Comparison of ENCODE assay signal across 24 mouse cellular contexts in genomic region chr14:106217681-106218080, GRCm38 (mm10).
"Had no signal": no experiment of that assay in that cellular context is flagged by ENCODE, and none has a peak within 500 bp of the region (broad histone marks: within the 10 kb centered on the region; RNA-seq: fewer than 3 reads in every experiment).

No protein-coding gene starts in this region.

- ATAC-seq: forebrain, postnatal 0 days; hindbrain, postnatal 0 days; intestine, embryonic 16.5 days had no signal

- H3K27ac ChIP-seq: gastrocnemius, adult 2 months; heart, embryonic 10.5 days; hindbrain, embryonic 13.5 days; hindbrain, embryonic 15.5 days; hindbrain, postnatal 0 days; layer of hippocampus, adult 2 months; left cerebral cortex, adult 2 months; limb, embryonic 13.5 days; limb, embryonic 15.5 days had no signal

- H3K27me3 ChIP-seq: heart, embryonic 12.5 days; hindbrain, embryonic 13.5 days; hindbrain, embryonic 15.5 days; limb, embryonic 13.5 days; limb, embryonic 15.5 days had no signal

- DNase-seq: forebrain, postnatal 0 days; gastrocnemius, adult 2 months; gastrocnemius, postnatal 10 days; gastrocnemius, postnatal 25 days; heart, adult 18-20 months; heart, postnatal 10 days; heart, postnatal 36 days; kidney, adult 11 months; kidney, adult 2 months; kidney, adult 9 months; kidney, postnatal 10 days; kidney, postnatal 25 days; kidney, postnatal 4 days; left cerebral cortex, postnatal 4 days had no signal

- H3K9ac ChIP-seq: forebrain, postnatal 0 days; heart, embryonic 12.5 days; hindbrain, embryonic 13.5 days; hindbrain, embryonic 15.5 days; limb, embryonic 13.5 days; limb, embryonic 15.5 days had no signal

- H3K4me3 ChIP-seq: gastrocnemius, adult 2 months; heart, embryonic 10.5 days; heart, embryonic 12.5 days; hindbrain, embryonic 13.5 days; hindbrain, embryonic 15.5 days; layer of hippocampus, adult 2 months; left cerebral cortex, adult 2 months; limb, embryonic 13.5 days; limb, embryonic 15.5 days had no signal

- H3K36me3 ChIP-seq: heart, embryonic 10.5 days; heart, embryonic 12.5 days; hindbrain, embryonic 13.5 days; hindbrain, embryonic 15.5 days; limb, embryonic 13.5 days; limb, embryonic 15.5 days had no signal

- H3K9me3 ChIP-seq: heart, embryonic 10.5 days; heart, embryonic 12.5 days; hindbrain, embryonic 13.5 days; hindbrain, embryonic 15.5 days; limb, embryonic 13.5 days; limb, embryonic 15.5 days had no signal

- H3K4me1 ChIP-seq: heart, embryonic 10.5 days; hindbrain, embryonic 13.5 days; hindbrain, embryonic 15.5 days; limb, embryonic 13.5 days; limb, embryonic 15.5 days had no signal

- H3K4me2 ChIP-seq: heart, embryonic 12.5 days; hindbrain, embryonic 13.5 days; hindbrain, embryonic 15.5 days; limb, embryonic 13.5 days; limb, embryonic 15.5 days had no signal
